Mouse (Mus musculus): ENCODE results near the gene Med31.
"Not testable (repeated sequence)": the region's sequence is repeated elsewhere in the genome, so short reads cannot be mapped to it uniquely, and the experiment has no call there.

Med31 gene

GRCm38 (mm10) chr11:72203440-72203839 lies 12.0 kb downstream of the Med31 start:
- DNase-seq (ENCODE audit: low read depth, low spot score), result no peak

- no peak for DNase-seq (ENCODE audit: low read depth, low spot score)
Measured at GRCm38 (mm10) chr11:72196506-72196905, 18.9 kb downstream of the Med31 start.

GRCm38 (mm10) chr11:72194259-72194658 lies 21.1 kb downstream of the Med31 start:
- DNase-seq (ENCODE audit: low read depth, low spot score), result no peak

- DNase-seq (ENCODE audit: low read depth, low spot score), result no peak
Measured at GRCm38 (mm10) chr11:72190857-72191256, 24.5 kb downstream of the Med31 start.

GRCm38 (mm10) chr11:72184252-72184651 lies 31.1 kb downstream of the Med31 start:
- DNase-seq (ENCODE audit: low read depth, low spot score), result no peak

- no peak for DNase-seq (ENCODE audit: low read depth, low spot score)
Measured at GRCm38 (mm10) chr11:72181136-72181535, 34.3 kb downstream of the Med31 start.

- DNase-seq (ENCODE audit: low read depth, low spot score), result no peak
Measured at GRCm38 (mm10) chr11:72180556-72180955, 34.8 kb downstream of the Med31 start.

- no peak for DNase-seq (ENCODE audit: low read depth, low spot score)
Measured at GRCm38 (mm10) chr11:72176553-72176952, 38.8 kb downstream of the Med31 start.

- DNase-seq (ENCODE audit: low read depth, low spot score), result no peak
Measured at GRCm38 (mm10) chr11:72175966-72176365, 39.4 kb downstream of the Med31 start.

- no peak for DNase-seq (ENCODE audit: low read depth, low spot score)
Measured at GRCm38 (mm10) chr11:72174721-72175120, 40.7 kb downstream of the Med31 start.

GRCm38 (mm10) chr11:72173506-72173905 lies 41.9 kb downstream of the Med31 start:
- DNase-seq (ENCODE audit: low read depth, low spot score), result no peak

GRCm38 (mm10) chr11:72171906-72172305 lies 43.5 kb downstream of the Med31 start:
- DNase-seq (ENCODE audit: low read depth, low spot score), result not testable (repeated sequence)

- DNase-seq (ENCODE audit: low read depth, low spot score), result no peak
Measured at GRCm38 (mm10) chr11:72169871-72170270, 45.5 kb downstream of the Med31 start.

GRCm38 (mm10) chr11:72163198-72163597 lies 52.2 kb downstream of the Med31 start:
- DNase-seq (ENCODE audit: low read depth, low spot score), result no peak

Measured in forelimb bud, embryonic 11.5 days (tissue).